Mouse (Mus musculus): ENCODE data around the gene Phf23.

DNA sequence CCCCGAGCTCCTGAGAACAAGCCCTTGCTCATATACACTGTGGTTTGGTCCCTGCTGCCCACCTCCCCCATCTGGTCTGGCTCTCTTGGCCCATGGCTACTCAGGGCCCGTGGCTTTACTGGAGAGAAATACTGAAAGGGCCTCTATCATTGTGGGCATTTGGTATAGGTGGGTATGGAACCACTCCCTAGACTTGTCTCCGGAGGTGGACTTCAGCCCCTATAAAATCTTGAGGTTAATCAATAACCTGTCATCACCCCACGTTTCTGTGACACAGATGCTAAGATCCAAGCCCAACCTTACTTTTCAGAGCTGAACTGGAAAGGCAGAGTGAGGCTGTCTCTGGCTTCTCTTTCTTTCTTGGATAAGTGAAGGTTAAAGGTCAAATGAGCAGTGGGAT lies 26.8 kb upstream of the Phf23 start:
- TF ChIP-seq CTCF (IDR thresholded peaks at IDR 0.05; ENCODE audit: low read depth) (no peak), EP300 (IDR thresholded peaks at IDR 0.05; ENCODE audit: low read depth) (no peak)

All from heart, postnatal 0 days (tissue).